Mouse (Mus musculus): Measurements from ENCODE around the gene Rbms1.
"Not testable (repeated sequence)": the region's sequence is repeated elsewhere in the genome, so short reads cannot be mapped to it uniquely, and the experiment has no call there.

Rbms1 gene

GRCm38 (mm10) chr2:60847984-60848383 lies 115.0 kb downstream of the Rbms1 start:
- DNase-seq (ENCODE audit: low spot score in 2 of 2) = no peak

- DNase-seq (ENCODE audit: low spot score in 2 of 2) = no peak
Measured at GRCm38 (mm10) chr2:60845316-60845894, 117.6 kb downstream of the Rbms1 start.

GRCm38 (mm10) chr2:60844259-60844658 lies 118.7 kb downstream of the Rbms1 start:
- no peak for DNase-seq (ENCODE audit: low spot score in 2 of 2)

DNA sequence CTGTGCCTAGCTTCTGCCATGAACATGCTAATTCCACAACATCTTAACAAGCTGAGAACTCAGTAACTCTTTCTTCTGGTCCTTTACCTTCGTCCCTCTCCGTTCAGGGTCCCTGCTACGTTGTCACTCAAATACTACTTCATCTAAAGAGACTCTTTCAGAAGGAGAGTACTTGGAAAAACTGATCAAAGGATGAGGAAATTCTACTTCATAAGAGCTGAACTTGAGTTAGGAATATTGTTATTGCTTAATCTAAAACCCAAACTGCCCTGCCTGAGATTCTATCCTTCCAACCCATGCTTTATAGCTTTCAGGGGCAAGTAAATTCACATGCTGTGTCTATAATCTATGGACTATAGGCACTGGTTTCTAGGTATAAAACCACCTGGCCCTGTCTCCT lies 119.4 kb downstream of the Rbms1 start:
- DNase-seq (ENCODE audit: low spot score in 2 of 2) = no peak

DNA sequence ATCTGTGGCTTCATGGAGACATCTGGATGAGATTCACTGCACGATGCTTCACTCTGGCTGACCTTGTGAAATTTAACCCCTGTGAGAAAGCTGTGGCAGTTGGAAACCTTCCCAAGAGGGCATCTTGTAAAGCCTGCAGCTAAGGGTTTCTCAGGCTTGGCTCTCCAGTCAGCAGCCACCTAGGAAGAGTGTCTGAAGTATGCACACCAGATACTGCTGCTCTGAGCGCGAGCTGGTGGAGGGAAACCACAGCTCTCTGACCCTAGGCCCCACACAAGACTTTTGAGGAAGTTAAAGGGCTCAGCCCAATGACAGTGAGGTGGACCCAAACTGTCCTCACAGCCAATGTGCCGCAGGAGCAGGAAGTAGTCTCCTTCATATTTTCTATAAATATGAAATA lies 120.0 kb downstream of the Rbms1 start:
- no peak for DNase-seq (ENCODE audit: low spot score in 2 of 2)

GRCm38 (mm10) chr2:60840922-60841321 lies 122.1 kb downstream of the Rbms1 start:
- DNase-seq (ENCODE audit: low spot score in 2 of 2) = no peak

DNA sequence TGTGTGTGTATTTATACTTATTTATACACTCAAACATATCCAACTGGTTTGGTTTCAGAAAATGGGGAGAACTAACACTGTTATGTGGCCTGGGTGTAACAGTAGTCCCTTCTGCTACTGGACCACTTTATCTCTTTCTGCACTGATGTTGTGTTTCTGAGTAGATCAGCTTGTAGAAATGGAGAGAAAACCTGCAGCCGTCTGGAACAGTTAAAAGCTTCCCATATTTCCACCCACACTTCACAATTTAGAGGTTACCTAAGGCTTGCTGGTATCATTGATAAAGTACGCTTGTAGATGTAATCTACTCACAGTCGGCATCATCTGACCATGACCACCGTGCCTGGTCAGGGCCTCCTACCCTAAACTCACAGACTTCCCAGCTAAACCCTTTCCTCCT lies 123.5 kb downstream of the Rbms1 start:
- no peak for DNase-seq (ENCODE audit: low spot score in 2 of 2)

GRCm38 (mm10) chr2:60838856-60839255 lies 124.1 kb downstream of the Rbms1 start:
- DNase-seq (ENCODE audit: low spot score in 2 of 2) = no peak

GRCm38 (mm10) chr2:60837616-60838015 lies 125.4 kb downstream of the Rbms1 start:
- DNase-seq (ENCODE audit: low spot score in 2 of 2) = no peak

GRCm38 (mm10) chr2:60836237-60836636 lies 126.8 kb downstream of the Rbms1 start:
- DNase-seq (ENCODE audit: low spot score in 2 of 2) = no peak

DNA sequence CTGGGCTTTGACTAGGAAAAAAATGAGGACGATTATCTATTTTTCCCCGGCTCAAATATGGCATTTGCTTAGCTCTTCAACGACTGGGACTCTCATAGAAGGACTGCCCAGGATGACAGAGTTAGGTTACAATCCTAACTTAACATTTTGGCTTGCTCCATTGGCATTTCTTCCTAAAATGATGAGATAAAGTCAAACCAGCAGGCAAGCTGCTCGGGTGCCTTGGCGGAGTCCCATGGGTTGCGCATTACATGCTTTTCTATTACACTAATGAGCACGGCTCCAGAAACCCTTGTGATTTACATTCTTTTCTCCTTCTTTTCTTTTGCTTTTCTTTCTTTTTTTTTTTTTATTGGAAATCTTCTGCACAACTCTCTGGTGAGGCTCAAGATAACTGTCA lies 128.7 kb downstream of the Rbms1 start:
- DNase-seq (ENCODE audit: low spot score in 2 of 2) = no peak

DNA sequence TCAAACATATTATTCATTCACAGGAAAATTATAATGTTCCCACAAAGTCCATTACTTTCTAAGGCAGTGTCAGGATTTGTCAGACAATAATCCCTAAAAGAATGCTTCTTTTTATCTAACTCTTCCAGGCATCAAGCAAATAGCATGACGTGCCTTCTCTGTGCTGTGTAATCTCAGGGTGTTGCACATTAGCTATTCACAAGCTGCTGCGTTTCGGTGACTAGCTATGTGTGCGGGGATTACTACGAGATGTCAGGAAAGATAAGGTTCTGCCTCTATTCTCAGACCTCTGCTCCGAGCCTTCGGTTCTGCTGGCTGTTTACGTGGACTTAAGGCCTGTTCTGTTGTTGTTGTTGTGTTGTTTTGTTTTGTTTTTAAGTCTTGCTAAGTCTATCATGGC lies 130.7 kb downstream of the Rbms1 start:
- DNase-seq (ENCODE audit: low spot score in 2 of 2) = no peak

- DNase-seq (ENCODE audit: low spot score in 2 of 2) = not testable (repeated sequence)
Measured at GRCm38 (mm10) chr2:60830464-60830863, 132.5 kb downstream of the Rbms1 start.

DNA sequence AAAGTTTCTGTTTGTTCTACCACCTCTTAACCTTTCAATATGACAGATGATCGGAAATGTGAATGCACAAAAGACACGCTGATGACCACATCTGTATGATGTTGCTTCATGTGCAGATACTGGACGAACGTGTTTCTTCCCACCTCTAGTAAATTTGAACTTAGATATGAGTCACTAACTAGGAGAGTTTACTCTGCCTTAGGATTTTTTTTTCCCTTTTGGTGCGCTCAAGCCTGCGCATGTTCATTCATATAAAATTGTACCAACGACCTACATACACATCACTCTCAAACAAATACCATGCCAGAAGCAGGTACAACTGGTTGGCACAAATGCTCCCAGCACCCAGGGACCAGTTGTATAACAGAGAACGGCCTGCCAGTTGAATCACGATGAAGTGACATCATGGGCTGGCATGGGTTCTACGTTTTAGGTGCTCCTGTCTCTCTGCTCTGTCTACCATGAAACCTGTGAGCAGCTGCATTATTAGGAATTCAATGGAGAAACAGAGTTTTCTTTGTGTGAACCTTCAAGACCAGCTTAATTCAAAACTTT lies 134.0 kb downstream of the Rbms1 start:
- DNase-seq (ENCODE audit: low spot score in 2 of 2) = no peak

GRCm38 (mm10) chr2:60827152-60827428 lies 135.9 kb downstream of the Rbms1 start:
- no peak for DNase-seq (ENCODE audit: low spot score in 2 of 2)

DNA sequence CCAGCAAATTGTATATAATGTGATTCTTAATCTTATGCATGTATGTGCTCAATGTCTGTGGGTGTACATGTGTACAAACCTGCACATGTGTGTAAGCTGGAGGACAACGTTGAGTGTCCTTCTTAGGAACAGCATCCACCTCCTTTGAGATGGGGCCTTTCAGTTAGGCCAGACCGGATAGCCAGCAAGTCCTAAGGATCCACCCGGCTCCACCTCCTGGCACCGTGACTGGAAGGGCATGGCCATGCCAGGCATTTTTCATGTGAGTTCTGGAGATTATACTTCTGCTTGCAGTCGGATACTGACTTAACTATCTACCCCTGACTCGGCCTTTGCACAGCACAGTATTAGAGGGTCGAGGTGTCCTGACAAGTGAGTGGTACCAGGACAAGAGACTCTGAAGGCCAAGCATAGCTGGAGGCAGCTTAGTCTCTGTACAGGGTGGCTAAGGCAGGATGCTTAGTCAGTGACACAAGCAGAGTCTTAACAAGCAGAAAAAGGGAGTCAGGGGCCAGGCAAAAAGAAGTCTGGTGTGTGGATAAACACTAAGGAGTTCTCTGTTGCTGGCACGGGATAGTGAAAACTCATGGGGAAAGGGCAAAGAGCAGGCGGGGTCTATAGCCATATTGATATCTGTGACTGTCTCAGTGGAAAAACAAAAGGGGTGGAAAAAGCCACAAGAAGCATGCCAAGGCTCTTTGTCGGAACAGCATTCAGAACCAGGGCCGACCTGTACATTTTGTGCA lies 136.4 kb downstream of the Rbms1 start:
- no peak for DNase-seq (ENCODE audit: low spot score in 2 of 2)

GRCm38 (mm10) chr2:60825690-60826089 lies 137.3 kb downstream of the Rbms1 start:
- DNase-seq (ENCODE audit: low spot score in 2 of 2) = no peak

GRCm38 (mm10) chr2:60821635-60822034 lies 141.4 kb downstream of the Rbms1 start:
- no peak for DNase-seq (ENCODE audit: low spot score in 2 of 2)

DNA sequence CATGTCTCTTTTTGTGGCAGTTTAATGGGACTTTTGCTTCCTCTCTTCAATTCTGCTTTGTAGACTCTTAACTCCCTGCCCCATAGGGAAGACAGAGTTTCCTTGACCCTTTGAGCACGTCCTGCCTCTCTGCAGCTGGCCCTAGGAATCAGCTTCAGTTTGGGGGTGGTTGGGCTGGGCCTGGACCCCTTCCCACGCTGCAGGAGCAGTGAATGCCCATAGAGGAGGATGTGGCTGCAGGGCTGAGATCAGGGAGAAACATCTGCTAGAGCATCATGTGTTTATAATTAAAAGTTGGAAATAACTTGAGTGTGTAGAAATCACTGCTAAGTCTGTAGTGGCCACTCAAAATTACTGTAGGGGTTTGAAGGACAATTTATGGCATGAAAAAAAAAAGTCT lies 144.4 kb downstream of the Rbms1 start:
- DNase-seq (ENCODE audit: low spot score in 2 of 2) = no peak

DNA sequence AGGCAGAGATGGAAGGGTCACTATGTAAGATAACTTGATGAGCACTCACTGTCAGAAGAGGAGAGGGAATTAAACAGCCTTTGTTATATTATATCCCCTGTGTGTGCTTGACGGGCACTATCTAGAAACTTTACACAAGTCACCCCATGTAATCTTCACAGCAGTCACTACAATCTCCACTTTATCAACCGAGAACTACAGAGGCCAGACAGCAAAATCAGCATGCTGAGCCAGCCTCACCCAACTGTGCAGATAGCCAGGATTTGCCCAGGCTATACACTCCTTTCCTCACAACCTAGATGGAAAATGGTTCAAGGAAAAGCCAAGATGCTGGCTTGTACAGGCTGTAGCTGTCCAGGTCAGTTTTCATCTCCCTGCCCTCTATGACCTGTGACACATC lies 146.7 kb downstream of the Rbms1 start:
- DNase-seq (ENCODE audit: low spot score in 2 of 2) = no peak

DNA sequence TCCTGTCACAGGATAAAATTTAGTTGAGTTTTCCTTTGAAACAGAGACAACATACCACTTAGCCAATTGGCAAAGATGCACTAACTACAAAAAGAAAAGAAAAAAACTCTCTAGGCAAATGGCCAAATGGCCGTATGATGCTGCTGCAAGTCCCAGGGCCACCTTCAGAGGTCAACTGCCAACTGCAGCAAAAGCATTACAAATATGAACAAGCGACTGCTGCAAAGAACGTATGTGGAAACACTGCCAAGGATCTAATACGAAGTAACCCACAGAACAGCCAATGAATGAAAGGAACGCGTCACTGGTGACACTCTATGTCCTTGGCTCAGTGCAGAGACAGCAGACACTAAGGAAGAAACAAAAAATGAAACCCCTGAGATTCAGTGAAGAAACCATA lies 148.2 kb downstream of the Rbms1 start:
- no peak for DNase-seq (ENCODE audit: low spot score in 2 of 2)

GRCm38 (mm10) chr2:60812949-60813348 lies 150.0 kb downstream of the Rbms1 start:
- DNase-seq (ENCODE audit: low spot score in 2 of 2) = no peak

- no peak for DNase-seq (ENCODE audit: low spot score in 2 of 2)
Measured at GRCm38 (mm10) chr2:60810617-60811016, 152.4 kb downstream of the Rbms1 start.

All from right cerebral cortex, postnatal 36 days (tissue).